Mouse (Mus musculus) intestine, postnatal 0 days (tissue): ENCODE data around the gene Map6. TPM values are rescaled to one million over a fixed set of nuclear protein-coding genes. Genes with fewer than 3 reads are reported as not detected.

Source experiments
- ATAC-seq: fragments of 200-750 bp; cut with Nextera tagmentation; 2 replicates; pipeline ENCODE4 v1.8.0; 2017; ENCODE audit warnings: mild to moderate bottlenecking, moderate TSS enrichment, moderate library complexity
- H3K27ac ChIP-seq: fragments of 300-500 bp; sonication (generic); 2 replicates; pipeline ENCODE4 v1.5.1; 2014; ENCODE audit warnings: mild to moderate bottlenecking, low read depth, low read length, moderate library complexity
- H3K27me3 ChIP-seq: fragments of 300-500 bp; sonication (generic); replicated peaks from 2 replicates; pipeline ENCODE4 v1.6.1; 2014; ENCODE audit warnings: low read length, mixed read lengths; ENCODE audit not compliant: control insufficient read depth, insufficient read depth
- H3K36me3 ChIP-seq: fragments of 300-500 bp; sonication (generic); 2 replicates; pipeline ENCODE4 v1.6.1; 2014; ENCODE audit warnings: mild to moderate bottlenecking, moderate library complexity; ENCODE audit not compliant: control insufficient read depth, insufficient read depth
- H3K4me1 ChIP-seq: fragments of 300-500 bp; sonication (generic); replicated peaks from 2 replicates; pipeline ENCODE4 v1.6.1; 2014; ENCODE audit warnings: antibody characterized with exemption, low read length, mixed read lengths; ENCODE audit not compliant: control insufficient read depth, insufficient read depth
- H3K4me2 ChIP-seq: fragments of 300-500 bp; sonication (generic); replicated peaks from 2 replicates; pipeline ENCODE4 v1.6.1; 2014; ENCODE audit warnings: low read depth, mild to moderate bottlenecking, moderate library complexity
- H3K4me3 ChIP-seq: fragments of 300-500 bp; sonication (generic); 2 replicates; pipeline ENCODE4 v1.5.1; 2014; ENCODE audit warnings: low read depth, low read length
- H3K9ac ChIP-seq: fragments of 300-500 bp; sonication (generic); 2 replicates; pipeline ENCODE4 v1.6.1; 2014; ENCODE audit warnings: mild to moderate bottlenecking, low read depth, low read length
- H3K9me3 ChIP-seq: fragments of 300-500 bp; sonication (generic); 2 replicates; pipeline ENCODE4 v1.6.1; 2016; ENCODE audit warnings: mixed run types; ENCODE audit not compliant: control insufficient read depth
- CTCF ChIP-seq: sonication (generic); IDR thresholded peaks from 2 replicates; pipeline ENCODE4 v1.5.1; 2016; ENCODE audit warnings: low read depth, mild to moderate bottlenecking, control low read depth, antibody characterized with exemption, moderate library complexity
- WGBS: fragments of 180-500 bp; shearing (Covaris S2); extraction: QIAGEN DNeasy Blood & Tissue Kit; methylation state at CpG from one replicate; pipeline ENCODE4 v1.1.7; 2014; 5-methylcytosine and 5-hydroxymethylcytosine counted together
- polyA plus RNA-seq: library from polyadenylated mRNA; unstranded; fragments of >200 nt; fragmentation: Nextera tagmentation; extraction: Ambion mirVana; gene quantifications from 2 replicates; pipeline ENCODE4 v1.2.1, GENCODE M21; 2015

Map6 gene
- 3.7 and 4.1 TPM in 2 replicates for polyA plus RNA-seq

- no peak for TF ChIP-seq CTCF
- Histone ChIP-seq H3K9me3 (no peaks in the 10 kb centered on the region), H3K27ac (no peak within 1 kb of the TSS), H3K4me2 (peak within 1 kb of the TSS; percentile 68), H3K4me1 (no peaks in the 10 kb centered on the region; the same call in 1 of the 2 replicates), H3K36me3 (no peaks in the 10 kb centered on the region), H3K9ac (no peak within 1 kb of the TSS), H3K27me3 (peaks cover 43% of the 10 kb centered on the region), H3K4me3 (peak within 1 kb of the TSS; percentile 46)
- under 1% methylated on average over 34 of the region's 34 CpGs for whole genome bisulfite sequencing
- ATAC-seq, result no peak
Measured at GRCm38 (mm10) chr7:99267251-99267896, at the start of gene Map6. Gene Map6 (plus strand): TSS chr7:99267447.

DNA sequence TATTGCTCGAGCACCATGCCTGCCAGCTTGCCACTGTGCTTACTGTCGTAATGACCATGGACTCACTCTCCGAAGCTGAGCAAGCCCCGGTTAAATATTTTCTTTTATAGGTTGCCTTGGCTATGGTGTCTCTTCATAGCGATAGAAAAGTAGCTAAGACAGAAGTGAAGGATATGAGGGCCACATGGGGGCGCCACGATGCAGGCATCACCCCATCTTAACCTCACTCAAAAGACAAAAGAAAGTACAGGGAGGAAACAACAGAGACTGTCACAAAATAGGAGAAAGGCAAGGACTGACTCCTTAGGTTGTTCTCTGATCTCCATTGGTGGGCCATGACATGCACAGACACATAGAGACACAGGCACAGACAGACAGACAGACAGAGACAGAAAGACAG lies 43.0 kb upstream of the Map6 start:
- Histone ChIP-seq H3K4me1 (peaks cover 10% of the 10 kb centered on the region; the same call in 1 of the 2 replicates), H3K4me2 (no peak overlapping the region), H3K36me3 (peaks cover 33% of the 10 kb centered on the region), H3K27ac (peak overlapping the region; percentile 93), H3K27me3 (no peaks in the 10 kb centered on the region), H3K9me3 (no peaks in the 10 kb centered on the region), H3K4me3 (no peak overlapping the region), H3K9ac (peak overlapping the region; percentile 17; the same call in 1 of the 2 replicates)
- TF ChIP-seq CTCF, result peak; percentile 74
- 41% methylated on average over 7 of the region's 7 CpGs for WGBS
- ATAC-seq, result peak; percentile 17

DNA sequence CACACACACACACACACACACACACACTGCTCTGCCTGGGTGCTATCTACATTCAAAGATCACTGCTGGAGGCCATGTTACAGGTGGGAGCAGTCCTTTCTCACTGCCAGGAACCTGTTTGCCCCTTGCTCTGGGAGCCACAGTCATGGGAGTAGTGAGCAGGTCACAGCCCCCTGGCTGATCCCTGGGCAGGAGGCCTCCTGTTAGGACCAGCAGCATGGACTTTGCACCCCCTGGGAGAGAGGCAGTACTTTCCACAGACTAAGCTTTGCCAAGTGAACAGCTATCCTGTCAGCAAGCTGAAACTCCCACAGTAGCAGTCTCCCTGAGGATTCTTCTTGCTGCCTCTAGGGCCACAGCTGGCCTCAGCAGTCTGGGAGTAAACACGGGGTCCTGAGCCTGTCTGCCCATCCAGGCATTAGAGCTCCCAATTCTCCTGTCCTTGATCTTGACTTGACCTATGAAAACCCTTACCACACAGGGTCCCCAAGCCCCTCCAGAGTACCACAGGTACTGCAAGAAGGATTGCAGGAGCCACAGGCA lies 42.5 kb upstream of the Map6 start:
- Histone ChIP-seq H3K9me3 (no peaks in the 10 kb centered on the region), H3K4me2 (0 out of 2 replicates have a peak overlapping the region, but pooled peaks have one; percentile 0), H3K9ac (peak overlapping the region; percentile 22; the same call in 1 of the 2 replicates), H3K4me3 (no peak overlapping the region), H3K27ac (peak overlapping the region; percentile 93), H3K4me1 (peaks cover 10% of the 10 kb centered on the region), H3K27me3 (no peaks in the 10 kb centered on the region), H3K36me3 (peaks cover 33% of the 10 kb centered on the region)
- ATAC-seq, result peak; percentile 87
- whole genome bisulfite sequencing, result 24% methylated on average over 1 of the region's 1 CpGs
- no peak; the same call in 1 of the 2 replicates for TF ChIP-seq CTCF

GRCm38 (mm10) chr7:99225421-99225820 lies 41.8 kb upstream of the Map6 start:
- ATAC-seq, result no peak
- Histone ChIP-seq H3K27me3 (no peaks in the 10 kb centered on the region), H3K4me3 (no peak overlapping the region), H3K36me3 (peaks cover 33% of the 10 kb centered on the region), H3K4me1 (peaks cover 10% of the 10 kb centered on the region), H3K9ac (no peak overlapping the region), H3K27ac (peak overlapping the region; percentile 93), H3K4me2 (no peak overlapping the region), H3K9me3 (no peaks in the 10 kb centered on the region)
- TF ChIP-seq CTCF, result no peak
- WGBS, result 60% methylated on average over 6 of the region's 6 CpGs

DNA sequence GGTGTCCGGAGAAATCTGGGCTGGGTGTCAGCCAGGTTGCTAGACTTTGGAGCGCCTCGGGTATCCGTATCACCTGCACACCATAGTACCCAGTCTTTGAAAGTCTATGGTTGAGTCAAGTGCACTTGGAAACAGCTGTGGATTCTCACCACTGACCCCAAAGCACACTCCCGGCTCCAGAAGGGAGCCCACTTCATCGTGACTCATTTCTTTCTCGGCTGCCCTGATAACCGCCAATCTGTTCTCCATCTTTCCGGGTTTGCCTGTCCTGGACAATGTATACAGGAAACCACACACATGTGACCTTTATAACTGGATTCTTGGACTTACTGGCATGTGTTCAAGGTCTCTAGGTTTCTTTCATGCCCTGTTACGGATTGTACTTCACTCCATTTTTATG lies 40.6 kb upstream of the Map6 start:
- Histone ChIP-seq H3K4me1 (peaks cover 10% of the 10 kb centered on the region), H3K27ac (peak overlapping the region; percentile 93)

DNA sequence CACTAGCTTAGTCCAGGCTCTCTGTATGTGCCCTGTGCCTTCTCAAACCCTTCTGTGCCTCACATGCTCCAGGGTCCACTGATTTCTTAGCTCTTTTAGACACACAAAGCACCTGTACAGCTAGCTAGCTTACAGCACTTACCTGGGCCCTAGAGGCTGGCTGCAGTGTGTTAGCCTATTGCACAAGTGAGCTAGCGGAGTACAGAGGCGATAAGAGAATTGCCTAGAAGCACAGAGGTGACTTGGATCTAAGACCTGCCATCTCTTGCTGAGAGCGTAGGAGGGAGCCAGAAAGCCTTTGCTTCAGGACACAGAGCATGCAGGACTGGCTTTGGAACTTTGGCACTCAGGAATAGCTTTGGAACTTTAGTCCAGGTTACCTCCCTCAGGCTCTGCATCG lies 40.0 kb upstream of the Map6 start:
- Histone ChIP-seq H3K9ac (peak overlapping the region; percentile 7; the same call in 1 of the 2 replicates), H3K9me3 (no peaks in the 10 kb centered on the region), H3K27ac (peak overlapping the region; percentile 93), H3K4me1 (peaks cover 10% of the 10 kb centered on the region), H3K4me2 (no peak overlapping the region), H3K27me3 (no peaks in the 10 kb centered on the region), H3K4me3 (no peak overlapping the region), H3K36me3 (peaks cover 23% of the 10 kb centered on the region)
- ATAC-seq, result peak; percentile 12; the same call in 1 of the 2 replicates
- TF ChIP-seq CTCF, result no peak
- 69% methylated on average over 4 of the region's 4 CpGs for WGBS

More for the DNA sequence above, 40.6 kb upstream of the Map6 start:
- ATAC-seq, result peak; percentile 13
- H3K9me3 ChIP-seq, result no peaks in the 10 kb centered on the region
- peaks cover 29% of the 10 kb centered on the region for H3K36me3 ChIP-seq
- no peak overlapping the region for H3K4me2 ChIP-seq
- no peak overlapping the region for H3K4me3 ChIP-seq
- H3K9ac ChIP-seq, result no peak overlapping the region
- TF ChIP-seq CTCF, result no peak
- WGBS, result 58% methylated on average over 10 of the region's 10 CpGs
- no peaks in the 10 kb centered on the region for H3K27me3 ChIP-seq
